Mouse (Mus musculus): ENCODE measurements at regions not wholly inside any gene's neighbourhood (a gene's known extent, or its start where the extent isn't known, plus 50 kb on each side); places are given as distances from the start of the nearest gene placed in this dataset.

DNA sequence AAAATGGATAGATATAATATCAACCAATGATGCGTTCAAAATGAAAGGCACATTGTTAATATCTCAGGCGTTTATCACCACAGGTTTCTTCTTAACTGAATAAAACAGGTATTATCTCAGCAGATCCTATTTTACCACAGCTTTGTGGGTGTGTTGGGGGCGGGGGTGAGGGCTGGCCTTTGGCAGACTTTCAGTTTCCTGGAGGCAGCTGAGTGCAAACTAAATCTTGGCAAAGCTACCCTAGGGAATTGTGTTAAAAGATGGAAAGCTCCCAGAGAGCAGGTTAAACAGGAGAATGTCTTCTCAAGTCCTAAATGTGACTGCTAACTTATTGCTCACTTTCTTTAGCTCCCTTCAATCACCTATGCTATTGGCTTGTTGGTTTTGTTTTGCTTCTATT, 223.8 kb downstream of the Kdm4c start:
- Histone ChIP-seq H3K27me3 (ENCODE audit: control insufficient read depth, insufficient read depth, low read length) (no peaks in the 10 kb centered on the region), H3K27ac (replicated peaks in 1 of 2; ENCODE audit: control insufficient read depth in 1 of 2, insufficient read depth in 1 of 2, low read depth in 2 of 2, low read length in 2 of 2) (no peak overlapping the region), H3K9me3 (ENCODE audit: control insufficient read depth, low read length) (no peaks in the 10 kb centered on the region), H3K4me1 (ENCODE audit: control insufficient read depth in 2 of 2, insufficient read depth in 2 of 2, low read length in 2 of 2) (no peaks in the 10 kb centered on the region), H3K9ac (ENCODE audit: low read length) (no peak overlapping the region), H3K4me3 (ENCODE audit: control insufficient read depth in 1 of 2, insufficient read depth in 1 of 2, low read depth in 1 of 2, low read length in 2 of 2) (no peak overlapping the region), H3K36me3 (ENCODE audit: control insufficient read depth, insufficient read depth, low read length) (no peaks in the 10 kb centered on the region), H3K4me2 (ENCODE audit: low read length) (no peak overlapping the region)
- WGBS, result 42% methylated on average over 3 of the region's 3 CpGs
- no peak for ATAC-seq (ENCODE audit: insufficient number of reproducible peaks, insufficient read depth, low FRiP score, low read depth)

DNA sequence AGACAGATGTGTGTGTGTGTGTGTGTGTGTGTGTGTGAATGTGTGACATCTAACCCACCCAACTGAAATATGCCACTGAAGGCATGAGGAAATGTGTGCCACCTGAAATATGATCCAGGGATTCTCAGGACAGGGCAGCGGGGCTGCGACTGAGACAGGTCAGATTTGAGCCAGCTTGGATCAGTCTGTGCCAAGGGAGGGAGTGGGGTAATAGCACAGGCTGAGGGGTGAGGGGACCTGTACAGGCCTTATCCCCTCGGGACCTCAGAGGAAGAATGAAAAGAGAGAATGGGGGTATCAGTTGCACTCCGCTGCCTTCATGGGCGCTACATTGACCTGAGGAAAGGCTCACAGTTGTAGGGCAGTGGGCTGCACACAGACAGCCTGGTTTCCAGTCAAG, 270.2 kb downstream of the Kdm4c start:
- H3K9ac ChIP-seq (ENCODE audit: low read length), result no peak overlapping the region
- no peak overlapping the region for H3K4me3 ChIP-seq (ENCODE audit: control insufficient read depth in 1 of 2, insufficient read depth in 1 of 2, low read depth in 1 of 2, low read length in 2 of 2)
- WGBS, result 84% methylated on average over 5 of the region's 5 CpGs
- H3K9me3 ChIP-seq (ENCODE audit: control insufficient read depth, low read length), result no peaks in the 10 kb centered on the region
- H3K27me3 ChIP-seq (ENCODE audit: control insufficient read depth, insufficient read depth, low read length), result no peaks in the 10 kb centered on the region
- no peak overlapping the region for H3K27ac ChIP-seq (replicated peaks in 1 of 2; ENCODE audit: control insufficient read depth in 1 of 2, insufficient read depth in 1 of 2, low read depth in 2 of 2, low read length in 2 of 2)
- no peak overlapping the region for H3K4me2 ChIP-seq (ENCODE audit: low read length)
- no peaks in the 10 kb centered on the region for H3K4me1 ChIP-seq (ENCODE audit: control insufficient read depth in 2 of 2, insufficient read depth in 2 of 2, low read length in 2 of 2)
- ATAC-seq (ENCODE audit: insufficient number of reproducible peaks, insufficient read depth, low FRiP score, low read depth), result no peak
- H3K36me3 ChIP-seq (ENCODE audit: control insufficient read depth, insufficient read depth, low read length), result no peaks in the 10 kb centered on the region

DNA sequence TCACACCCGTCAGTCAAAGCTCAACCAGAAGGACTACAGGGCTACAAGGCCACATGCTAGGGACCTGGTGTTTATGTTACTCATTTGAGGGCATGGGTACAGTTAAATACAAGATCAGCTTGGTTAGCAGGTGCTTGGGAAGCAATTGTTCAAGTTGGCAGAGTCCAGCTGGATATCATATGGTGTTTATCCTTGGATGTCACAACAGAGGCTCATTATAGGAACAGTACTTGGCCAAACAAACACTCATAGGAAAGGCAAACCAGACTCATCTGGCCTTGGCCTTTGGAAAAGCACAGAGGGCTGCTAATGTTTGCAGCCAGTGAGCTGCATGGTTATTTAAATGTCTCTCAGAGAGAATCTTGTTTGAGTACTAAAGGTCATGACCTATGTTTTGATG, 311.6 kb downstream of the Kdm4c start:
- 71% methylated on average over 1 of the region's 1 CpGs for WGBS
- H3K4me2 ChIP-seq (ENCODE audit: low read length), result no peak overlapping the region
- no peaks in the 10 kb centered on the region for H3K9me3 ChIP-seq (ENCODE audit: control insufficient read depth, low read length)
- no peak for ATAC-seq (ENCODE audit: insufficient number of reproducible peaks, insufficient read depth, low FRiP score, low read depth)
- H3K9ac ChIP-seq (ENCODE audit: low read length), result no peak overlapping the region
- H3K4me3 ChIP-seq (ENCODE audit: control insufficient read depth in 1 of 2, insufficient read depth in 1 of 2, low read depth in 1 of 2, low read length in 2 of 2), result no peak overlapping the region
- no peak overlapping the region for H3K27ac ChIP-seq (replicated peaks in 1 of 2; ENCODE audit: control insufficient read depth in 1 of 2, insufficient read depth in 1 of 2, low read depth in 2 of 2, low read length in 2 of 2)
- H3K27me3 ChIP-seq (ENCODE audit: control insufficient read depth, insufficient read depth, low read length), result no peaks in the 10 kb centered on the region
- H3K4me1 ChIP-seq (ENCODE audit: control insufficient read depth in 2 of 2, insufficient read depth in 2 of 2, low read length in 2 of 2), result no peaks in the 10 kb centered on the region
- H3K36me3 ChIP-seq (ENCODE audit: control insufficient read depth, insufficient read depth, low read length), result no peaks in the 10 kb centered on the region

DNA sequence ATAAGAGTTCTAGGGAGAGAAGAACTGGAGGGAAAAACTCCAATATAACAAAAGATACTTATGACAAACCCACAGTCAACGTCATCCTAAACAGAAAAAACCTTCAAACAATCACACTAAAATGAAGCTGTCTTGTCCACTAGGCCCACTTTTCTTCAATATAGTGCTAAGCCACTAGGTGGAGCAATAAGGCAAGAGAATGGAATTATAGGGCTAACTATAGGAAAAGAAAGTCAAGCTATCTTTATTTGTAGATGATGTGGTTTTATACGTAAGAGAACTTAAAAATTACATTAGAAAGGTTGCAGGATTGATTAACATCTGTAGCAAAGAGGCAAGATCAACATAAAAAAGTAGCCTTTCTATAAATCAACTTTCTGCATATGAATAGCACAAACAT, 321.3 kb downstream of the Kdm4c start:
- WGBS, result 24% methylated on average over 2 of the region's 2 CpGs
- Histone ChIP-seq H3K4me3 (ENCODE audit: control insufficient read depth in 1 of 2, insufficient read depth in 1 of 2, low read depth in 1 of 2, low read length in 2 of 2) (no peak overlapping the region), H3K27me3 (ENCODE audit: control insufficient read depth, insufficient read depth, low read length) (no peaks in the 10 kb centered on the region), H3K36me3 (ENCODE audit: control insufficient read depth, insufficient read depth, low read length) (no peaks in the 10 kb centered on the region), H3K9me3 (ENCODE audit: control insufficient read depth, low read length) (no peaks in the 10 kb centered on the region), H3K4me1 (ENCODE audit: control insufficient read depth in 2 of 2, insufficient read depth in 2 of 2, low read length in 2 of 2) (no peaks in the 10 kb centered on the region), H3K4me2 (ENCODE audit: low read length) (no peak overlapping the region), H3K27ac (replicated peaks in 1 of 2; ENCODE audit: control insufficient read depth in 1 of 2, insufficient read depth in 1 of 2, low read depth in 2 of 2, low read length in 2 of 2) (no peak overlapping the region), H3K9ac (ENCODE audit: low read length) (no peak overlapping the region)
- no peak for ATAC-seq (ENCODE audit: insufficient number of reproducible peaks, insufficient read depth, low FRiP score, low read depth)

DNA sequence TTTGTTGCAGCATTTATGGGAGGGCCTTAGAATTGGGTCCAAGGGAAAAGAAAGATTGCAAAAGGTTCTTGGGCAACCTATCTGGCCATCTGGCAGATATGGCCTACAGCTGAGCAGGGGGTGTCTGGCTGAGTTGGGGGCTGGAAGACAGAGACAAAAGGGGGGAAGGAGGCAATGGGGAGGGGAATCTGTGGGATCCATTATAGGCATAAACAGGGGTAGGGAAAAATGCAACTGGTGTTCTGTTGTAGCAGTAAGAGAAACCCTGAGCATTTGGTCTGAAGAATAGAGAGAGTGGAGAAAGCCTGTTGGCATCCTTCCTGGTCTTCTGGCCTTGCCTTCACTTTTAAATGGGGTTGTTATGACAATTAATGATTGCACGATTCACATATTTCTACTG, 344.1 kb downstream of the Kdm4c start:
- Histone ChIP-seq H3K4me3 (ENCODE audit: control insufficient read depth in 1 of 2, insufficient read depth in 1 of 2, low read depth in 1 of 2, low read length in 2 of 2) (no peak overlapping the region), H3K4me2 (ENCODE audit: low read length) (no peak overlapping the region), H3K27ac (replicated peaks in 1 of 2; ENCODE audit: control insufficient read depth in 1 of 2, insufficient read depth in 1 of 2, low read depth in 2 of 2, low read length in 2 of 2) (no peak overlapping the region), H3K36me3 (ENCODE audit: control insufficient read depth, insufficient read depth, low read length) (no peaks in the 10 kb centered on the region), H3K9me3 (ENCODE audit: control insufficient read depth, low read length) (no peaks in the 10 kb centered on the region), H3K9ac (ENCODE audit: low read length) (no peak overlapping the region), H3K4me1 (ENCODE audit: control insufficient read depth in 2 of 2, insufficient read depth in 2 of 2, low read length in 2 of 2) (no peaks in the 10 kb centered on the region; a peak in 1 of 4 replicates), H3K27me3 (ENCODE audit: control insufficient read depth, insufficient read depth, low read length) (no peaks in the 10 kb centered on the region)
- 50% methylated on average over 1 of the region's 1 CpGs for WGBS
- no peak for ATAC-seq (ENCODE audit: insufficient number of reproducible peaks, insufficient read depth, low FRiP score, low read depth)

DNA sequence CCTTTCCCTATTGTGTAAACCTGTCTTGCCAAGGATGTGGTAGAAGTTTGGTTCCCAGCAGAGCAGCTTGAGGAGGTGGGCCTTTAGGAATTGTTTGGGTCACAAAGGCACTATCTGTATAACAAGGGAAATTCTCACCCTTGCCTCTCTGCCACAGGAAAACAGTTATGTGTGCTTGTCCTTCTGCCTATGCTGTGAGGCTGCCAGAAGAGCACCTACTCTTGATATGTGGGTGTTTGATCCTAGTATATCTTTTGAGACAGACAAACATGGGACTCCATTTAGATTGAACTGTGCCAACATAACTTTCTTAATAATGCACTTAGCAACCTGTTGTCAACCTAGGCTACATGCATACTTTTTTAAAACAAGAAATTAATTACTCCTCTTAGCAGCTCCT, 344.8 kb downstream of the Kdm4c start:
- Histone ChIP-seq H3K4me2 (ENCODE audit: low read length) (no peak overlapping the region), H3K9ac (ENCODE audit: low read length) (no peak overlapping the region), H3K27me3 (ENCODE audit: control insufficient read depth, insufficient read depth, low read length) (no peaks in the 10 kb centered on the region), H3K27ac (replicated peaks in 1 of 2; ENCODE audit: control insufficient read depth in 1 of 2, insufficient read depth in 1 of 2, low read depth in 2 of 2, low read length in 2 of 2) (no peak overlapping the region), H3K36me3 (ENCODE audit: control insufficient read depth, insufficient read depth, low read length) (no peaks in the 10 kb centered on the region), H3K9me3 (ENCODE audit: control insufficient read depth, low read length) (no peaks in the 10 kb centered on the region), H3K4me3 (ENCODE audit: control insufficient read depth in 1 of 2, insufficient read depth in 1 of 2, low read depth in 1 of 2, low read length in 2 of 2) (no peak overlapping the region), H3K4me1 (ENCODE audit: control insufficient read depth in 2 of 2, insufficient read depth in 2 of 2, low read length in 2 of 2) (no peaks in the 10 kb centered on the region; a peak in 1 of 4 replicates)
- no peak for ATAC-seq (ENCODE audit: insufficient number of reproducible peaks, insufficient read depth, low FRiP score, low read depth)

DNA sequence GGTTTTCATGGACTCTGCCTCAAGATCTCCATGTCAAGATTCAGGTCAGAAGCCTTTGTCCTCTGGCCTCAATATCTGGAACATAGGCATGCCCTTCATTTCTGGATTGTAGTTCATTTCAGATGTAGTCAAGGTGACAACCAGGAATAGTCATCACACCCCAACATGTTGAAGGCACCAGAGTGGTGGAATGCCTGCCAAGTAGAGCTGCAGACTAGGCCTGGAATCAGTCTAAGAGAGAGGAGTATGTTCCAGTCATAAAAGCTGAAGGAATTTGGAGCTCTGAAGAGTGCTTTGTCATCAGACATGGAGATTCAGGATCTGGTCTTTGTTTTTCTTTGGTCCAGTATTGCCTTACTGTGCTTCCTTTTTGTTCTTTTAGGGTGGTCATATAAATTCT, 346.5 kb downstream of the Kdm4c start:
- H3K4me1 ChIP-seq (ENCODE audit: control insufficient read depth in 2 of 2, insufficient read depth in 2 of 2, low read length in 2 of 2), result no peaks in the 10 kb centered on the region; a peak in 1 of 4 replicates
- peak overlapping the region; percentile 52 to 62; a peak in 3 of 4 replicates for H3K27ac ChIP-seq (replicated peaks in 1 of 2; ENCODE audit: control insufficient read depth in 1 of 2, insufficient read depth in 1 of 2, low read depth in 2 of 2, low read length in 2 of 2)
- H3K4me3 ChIP-seq (ENCODE audit: control insufficient read depth in 1 of 2, insufficient read depth in 1 of 2, low read depth in 1 of 2, low read length in 2 of 2), result no peak overlapping the region
- H3K4me2 ChIP-seq (ENCODE audit: low read length), result no peak overlapping the region
- no peaks in the 10 kb centered on the region for H3K36me3 ChIP-seq (ENCODE audit: control insufficient read depth, insufficient read depth, low read length)
- no peaks in the 10 kb centered on the region for H3K27me3 ChIP-seq (ENCODE audit: control insufficient read depth, insufficient read depth, low read length)
- ATAC-seq (ENCODE audit: insufficient number of reproducible peaks, insufficient read depth, low FRiP score, low read depth), result no peak; the same call in 1 of the 2 replicates
- H3K9ac ChIP-seq (ENCODE audit: low read length), result no peak overlapping the region
- H3K9me3 ChIP-seq (ENCODE audit: control insufficient read depth, low read length), result no peaks in the 10 kb centered on the region

DNA sequence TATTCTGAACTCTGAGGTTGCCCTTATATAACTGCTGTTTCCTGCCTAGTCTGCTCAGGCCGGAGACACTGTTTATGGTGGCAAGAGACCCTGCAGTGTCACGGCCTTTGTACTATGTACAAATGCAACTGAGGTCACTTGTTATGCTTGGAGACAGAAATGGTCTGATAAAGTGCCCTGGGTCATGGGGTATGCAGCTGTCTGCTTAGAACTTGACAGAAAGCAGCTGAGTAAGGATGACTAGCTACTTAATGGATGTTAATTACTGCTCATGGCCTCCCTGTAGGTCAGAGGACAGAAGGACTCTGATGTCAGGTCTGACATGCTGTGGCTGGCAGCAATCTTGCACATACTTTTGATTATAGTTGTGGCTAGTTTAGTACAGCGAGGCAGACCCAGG, 370.7 kb downstream of the Kdm4c start:
- Histone ChIP-seq H3K4me1 (ENCODE audit: control insufficient read depth in 2 of 2, insufficient read depth in 2 of 2, low read length in 2 of 2) (no peaks in the 10 kb centered on the region; a peak in 1 of 4 replicates), H3K27me3 (ENCODE audit: control insufficient read depth, insufficient read depth, low read length) (no peaks in the 10 kb centered on the region), H3K4me2 (ENCODE audit: low read length) (no peak overlapping the region), H3K9me3 (ENCODE audit: control insufficient read depth, low read length) (no peaks in the 10 kb centered on the region), H3K36me3 (ENCODE audit: control insufficient read depth, insufficient read depth, low read length) (no peaks in the 10 kb centered on the region), H3K27ac (replicated peaks in 1 of 2; ENCODE audit: control insufficient read depth in 1 of 2, insufficient read depth in 1 of 2, low read depth in 2 of 2, low read length in 2 of 2) (peak overlapping the region; percentile 25 to 53; a peak in 1 of 4 replicates), H3K4me3 (ENCODE audit: control insufficient read depth in 1 of 2, insufficient read depth in 1 of 2, low read depth in 1 of 2, low read length in 2 of 2) (no peak overlapping the region), H3K9ac (ENCODE audit: low read length) (no peak overlapping the region)
- ATAC-seq (ENCODE audit: insufficient number of reproducible peaks, insufficient read depth, low FRiP score, low read depth), result peak; percentile 71
- 15% methylated on average over 3 of the region's 3 CpGs for WGBS
